Mouse (Mus musculus) large intestine, adult 2 months (tissue): ENCODE measurements around the gene Ppp2r2c. TPM values are rescaled to one million over a fixed set of nuclear protein-coding genes. Genes with fewer than 3 reads are reported as not detected.

ENCODE experiments used
- DNase-seq: peaks from one replicate; pipeline ENCODE4 v3.0.0-alpha.2; 2012; ENCODE audit warnings: low read depth, low spot score
- WGBS: fragments of 180-500 bp; shearing (Covaris S2); methylation state at CpG from one replicate; pipeline ENCODE4 v1.1.7; 2018; 5-methylcytosine and 5-hydroxymethylcytosine counted together
- polyA plus RNA-seq: library from polyadenylated mRNA; depleted of rRNA; stranded (reverse); fragments of >200 nt; gene quantifications from 2 replicates; pipeline ENCODE4 v1.2.3, GENCODE M21; 2012

Gene Ppp2r2c
- polyA plus RNA-seq, 1 experiment = 0.95 TPM

DNA sequence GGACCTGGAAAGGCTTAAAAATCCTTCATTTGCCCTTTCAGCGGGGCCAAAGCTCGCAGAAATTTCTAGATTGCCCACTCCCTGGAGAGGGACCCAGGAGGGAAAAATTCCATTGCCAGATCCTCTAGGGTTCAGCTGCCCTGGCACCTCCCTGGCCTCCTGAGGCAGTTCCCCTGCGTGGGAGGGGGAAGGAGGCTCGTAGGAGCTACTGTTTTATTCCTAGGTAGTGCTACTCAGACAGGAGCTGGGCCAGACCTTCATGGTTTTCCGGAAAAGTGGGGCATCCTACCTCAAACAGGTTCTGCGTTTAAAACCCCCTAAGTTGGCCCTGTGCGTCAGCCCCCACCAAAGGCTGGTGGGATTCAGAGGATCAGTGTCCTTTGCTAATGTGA is 869 bp downstream of the Ppp2r2c start:
- no peak for DNase-seq

DNA sequence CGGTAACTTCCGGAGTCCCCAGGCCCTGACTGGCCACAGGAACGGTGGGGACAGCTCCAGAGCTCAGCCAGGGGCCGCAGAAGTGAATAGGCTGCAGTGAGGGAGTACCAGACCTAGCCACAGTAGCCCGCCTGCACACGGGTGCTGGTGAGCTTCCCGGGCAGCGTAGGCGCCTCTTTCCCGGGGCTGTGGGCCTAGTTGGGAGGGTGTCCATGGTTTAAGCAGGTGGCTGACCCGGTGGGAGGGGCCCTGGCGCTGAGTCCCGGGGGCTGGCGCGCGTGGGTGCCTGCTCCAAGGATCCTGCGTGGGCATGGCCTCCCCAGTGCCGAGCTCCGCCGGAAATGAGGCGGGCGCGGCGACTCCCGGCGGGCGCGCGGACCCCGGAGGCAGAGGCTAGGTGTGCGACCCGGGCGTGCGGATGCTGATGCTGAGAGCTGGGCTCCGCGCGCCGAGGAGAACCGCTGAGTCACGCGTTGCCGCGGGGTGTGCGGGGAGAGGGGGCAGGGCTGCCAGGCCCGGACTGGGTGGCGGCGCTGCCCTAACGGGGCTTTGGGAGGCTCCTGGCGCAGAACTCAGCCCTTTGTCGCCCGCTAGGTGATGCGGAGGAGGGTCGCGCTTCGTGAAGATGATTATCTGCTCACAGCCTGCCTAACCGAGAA is 1.4 kb downstream of the Ppp2r2c start:
- DNase-seq = no peak
- 2% methylated on average over 56 of the region's 56 CpGs for WGBS

More for the DNA sequence above, 869 bp downstream of the Ppp2r2c start:
- 4% methylated on average over 7 of the region's 7 CpGs for WGBS

DNA sequence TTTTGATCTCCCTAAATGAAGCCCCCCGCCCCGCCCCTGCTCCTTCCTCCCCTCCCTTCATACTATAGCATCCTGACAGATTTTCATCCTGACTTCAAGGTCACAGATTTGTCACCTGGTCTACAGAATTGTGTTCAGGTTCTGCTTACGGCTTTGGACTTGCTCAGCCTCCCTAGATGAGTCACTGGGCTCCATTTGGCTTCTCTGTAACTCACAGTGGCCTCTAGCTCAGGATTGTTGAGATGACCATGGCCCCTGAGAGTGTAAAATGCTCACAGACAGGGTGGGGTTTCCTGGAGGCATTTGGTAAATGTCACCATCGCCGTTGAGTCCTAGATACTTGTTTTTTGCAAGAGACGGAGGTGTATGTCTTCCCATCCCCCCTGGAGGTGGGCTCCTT is 2.6 kb downstream of the Ppp2r2c start:
- 74% methylated on average over 6 of the region's 6 CpGs for WGBS
- no peak for DNase-seq

DNA sequence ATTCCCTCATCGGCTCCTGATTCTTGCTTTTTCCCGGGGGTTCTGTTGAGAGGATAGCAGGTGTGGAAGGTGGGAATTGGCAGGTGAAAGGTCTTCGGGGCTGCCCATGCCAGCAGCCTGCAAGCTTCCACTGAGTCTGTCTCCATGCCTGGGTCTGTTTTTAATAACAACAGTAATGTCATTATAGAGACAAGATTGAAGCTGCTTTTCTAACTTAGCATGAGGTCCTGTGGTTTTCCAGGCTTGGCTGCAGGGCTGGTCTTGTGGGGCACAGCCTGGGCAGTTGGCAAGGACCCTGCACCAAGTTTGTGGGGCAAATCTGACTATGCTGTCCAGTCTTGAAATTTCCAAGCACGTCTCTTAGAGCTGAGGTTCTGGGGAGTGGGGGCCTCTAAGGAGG is 7.6 kb downstream of the Ppp2r2c start:
- WGBS = 75% methylated on average over 4 of the region's 4 CpGs
- no peak for DNase-seq

DNA sequence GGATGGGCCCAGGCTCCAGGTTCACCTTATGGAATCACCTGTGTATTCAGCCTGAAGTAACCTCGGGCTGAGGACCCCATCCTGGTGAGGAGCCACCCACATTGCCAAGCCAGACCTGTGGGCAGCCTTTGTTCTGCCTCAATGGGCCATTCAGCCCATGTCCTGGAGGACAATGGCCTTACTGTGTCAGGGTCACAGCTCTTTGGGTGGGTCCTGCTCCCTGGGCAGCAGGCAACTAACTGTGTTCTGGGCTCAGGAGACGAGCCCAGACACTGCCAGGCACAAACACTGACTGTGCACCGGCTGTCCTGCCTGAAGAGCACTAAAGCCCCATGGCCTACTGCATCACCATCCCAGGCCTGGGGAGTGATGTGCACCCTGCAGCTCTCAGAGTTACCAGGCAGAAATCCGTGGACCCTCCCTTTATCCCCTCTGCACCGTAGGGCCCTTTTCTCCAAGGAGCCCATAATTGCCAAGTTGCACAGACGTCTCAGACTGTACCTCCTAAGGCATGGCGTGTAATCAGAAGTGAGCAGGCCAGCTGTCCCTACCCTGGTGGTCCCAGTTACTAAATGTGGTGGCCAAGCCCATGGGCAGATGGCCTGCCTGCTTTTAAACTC is 8.6 kb downstream of the Ppp2r2c start:
- no peak for DNase-seq
- WGBS = 57% methylated on average over 7 of the region's 7 CpGs

DNA sequence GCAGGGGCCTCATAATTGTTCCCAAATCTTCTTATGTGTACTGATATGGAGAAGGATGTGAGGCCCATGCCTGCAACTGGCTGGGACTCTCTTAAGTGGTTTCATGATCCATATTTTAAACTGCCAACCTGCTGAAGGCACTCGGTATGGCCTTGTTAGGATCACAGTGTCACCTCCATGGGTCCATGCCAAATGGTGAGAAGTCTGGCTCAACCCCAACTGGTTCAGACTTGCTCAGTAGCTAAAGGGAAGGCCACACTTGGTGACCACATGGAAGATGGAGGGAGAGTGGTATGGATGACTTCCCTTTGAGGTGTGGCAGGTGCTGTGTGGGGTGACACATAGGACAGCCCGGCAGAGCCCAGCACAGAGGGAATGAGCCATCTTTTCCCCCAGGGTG is 9.3 kb downstream of the Ppp2r2c start:
- DNase-seq = no peak
- WGBS = 81% methylated on average over 2 of the region's 2 CpGs

DNA sequence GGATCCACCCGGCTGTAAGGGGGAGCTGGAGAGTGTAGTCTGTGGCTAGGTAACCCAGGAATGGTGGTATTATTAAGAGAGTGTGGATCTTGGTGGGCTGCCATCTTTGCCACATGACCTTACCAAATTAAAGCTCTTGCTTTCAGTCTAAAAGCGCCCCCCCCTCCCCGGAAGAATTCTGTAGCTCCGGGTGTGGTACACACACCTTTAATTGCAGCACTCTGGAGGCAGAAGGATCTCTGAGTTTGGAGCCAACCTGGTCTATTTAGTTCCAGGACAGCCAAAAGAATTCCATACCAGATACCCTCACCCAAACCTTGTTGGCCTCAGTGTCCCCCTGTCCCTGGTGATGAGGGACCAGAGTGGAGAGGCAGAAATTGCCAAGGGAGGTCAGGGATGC is 10.5 kb downstream of the Ppp2r2c start:
- DNase-seq = no peak
- 67% methylated on average over 4 of the region's 4 CpGs for WGBS

DNA sequence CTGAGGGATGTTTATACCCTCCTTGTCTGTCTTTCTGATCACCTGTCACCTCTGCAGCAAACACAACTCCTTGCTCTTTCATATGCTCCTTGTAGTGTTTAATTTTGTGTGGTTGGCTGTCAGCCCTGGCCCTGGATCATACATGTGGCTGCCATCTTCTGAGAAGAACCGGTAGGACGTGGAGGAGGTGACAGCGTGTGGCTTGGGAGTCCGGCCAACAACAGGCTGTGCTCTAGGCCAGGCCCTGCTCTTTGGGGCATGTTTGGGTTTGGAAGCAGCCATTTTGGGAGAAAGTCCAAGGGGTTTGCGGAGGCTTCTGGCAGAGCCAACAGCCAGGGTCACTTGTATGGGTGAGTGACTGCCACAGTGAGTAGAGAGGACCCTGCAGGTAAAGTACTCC is 12.3 kb downstream of the Ppp2r2c start:
- 86% methylated on average over 5 of the region's 5 CpGs for WGBS
- no peak for DNase-seq

DNA sequence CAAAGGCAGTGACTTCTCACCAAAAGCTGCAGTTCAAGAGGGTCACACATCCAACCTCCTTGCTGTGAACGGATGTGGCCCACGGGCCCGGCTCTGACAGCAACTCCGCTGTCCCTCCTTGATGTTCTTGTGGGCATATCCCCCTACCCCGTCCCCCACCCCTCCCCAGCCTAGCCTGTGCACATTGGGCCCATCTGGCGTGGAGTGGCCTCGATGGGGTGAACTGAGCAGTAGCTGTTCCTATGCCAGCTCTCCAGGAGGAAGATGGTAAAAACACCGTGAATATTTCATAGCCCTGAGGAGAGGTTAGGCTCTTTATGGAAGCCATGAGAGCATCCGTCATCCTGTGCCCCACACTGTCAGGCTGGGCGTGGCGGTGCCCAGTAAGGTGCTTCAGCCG is 15.2 kb downstream of the Ppp2r2c start:
- 53% methylated on average over 12 of the region's 12 CpGs for WGBS
- DNase-seq = no peak

DNA sequence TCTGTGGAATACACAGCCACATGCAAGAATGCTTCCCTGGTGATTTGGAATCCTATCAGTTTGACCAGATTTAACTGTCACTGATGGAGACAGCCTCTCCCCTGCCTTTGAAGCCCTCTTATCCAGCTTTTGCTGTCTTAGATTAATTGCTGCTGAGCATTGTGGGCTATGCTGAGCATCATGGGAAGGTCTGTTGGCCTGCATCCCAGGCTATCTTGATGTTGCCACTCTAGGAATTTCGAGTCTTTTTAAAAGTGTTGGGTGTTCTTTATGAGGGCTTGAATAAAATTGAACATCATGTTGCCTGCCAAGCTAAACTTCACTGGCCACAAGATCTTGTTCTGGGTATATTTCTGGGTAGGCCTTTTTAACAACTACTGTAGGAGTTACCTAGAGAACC is 16.8 kb downstream of the Ppp2r2c start:
- WGBS = 48% methylated on average over 1 of the region's 1 CpGs
- no peak for DNase-seq

DNA sequence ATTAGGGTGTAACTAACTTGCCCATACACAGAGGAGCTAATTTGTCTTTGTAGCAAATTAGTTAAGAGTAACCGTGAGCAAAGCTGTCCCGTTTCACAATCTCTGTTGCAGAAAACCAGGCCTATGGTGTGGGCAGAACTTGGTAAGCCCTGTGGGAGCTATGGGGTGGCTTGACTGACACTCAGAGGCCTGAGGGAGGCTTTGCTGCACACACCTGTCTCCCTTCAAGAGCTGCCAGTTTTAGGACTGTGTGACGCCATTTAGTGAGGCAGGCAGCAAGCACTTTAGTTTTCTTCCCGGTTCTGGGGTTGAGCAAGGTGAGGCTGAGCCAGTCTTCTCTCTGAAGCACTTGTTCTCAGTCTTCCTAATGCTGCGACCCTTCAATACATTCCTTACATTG is 17.3 kb downstream of the Ppp2r2c start:
- 69% methylated on average over 5 of the region's 5 CpGs for WGBS
- no peak for DNase-seq

DNA sequence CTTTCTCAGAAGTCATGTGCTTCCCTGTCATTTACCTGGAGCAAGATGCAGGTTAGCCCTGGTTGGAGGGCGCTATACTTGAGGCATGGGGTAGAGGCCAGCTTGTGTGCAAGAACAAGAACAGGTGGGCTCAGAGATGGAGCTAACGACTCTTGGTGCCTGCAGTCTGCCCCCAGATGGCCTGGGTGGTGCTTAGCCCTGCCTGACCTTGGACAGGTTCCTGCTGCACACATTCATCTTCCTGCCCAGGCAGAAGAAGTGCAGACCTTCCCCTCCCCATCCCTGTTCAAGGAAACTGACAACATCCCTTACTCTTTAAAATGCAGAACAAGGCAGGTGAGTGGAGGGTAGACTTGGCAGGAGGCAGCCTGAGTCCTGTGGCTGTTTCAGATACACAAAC is 18.0 kb downstream of the Ppp2r2c start:
- 53% methylated on average over 2 of the region's 2 CpGs for WGBS
- no peak for DNase-seq

DNA sequence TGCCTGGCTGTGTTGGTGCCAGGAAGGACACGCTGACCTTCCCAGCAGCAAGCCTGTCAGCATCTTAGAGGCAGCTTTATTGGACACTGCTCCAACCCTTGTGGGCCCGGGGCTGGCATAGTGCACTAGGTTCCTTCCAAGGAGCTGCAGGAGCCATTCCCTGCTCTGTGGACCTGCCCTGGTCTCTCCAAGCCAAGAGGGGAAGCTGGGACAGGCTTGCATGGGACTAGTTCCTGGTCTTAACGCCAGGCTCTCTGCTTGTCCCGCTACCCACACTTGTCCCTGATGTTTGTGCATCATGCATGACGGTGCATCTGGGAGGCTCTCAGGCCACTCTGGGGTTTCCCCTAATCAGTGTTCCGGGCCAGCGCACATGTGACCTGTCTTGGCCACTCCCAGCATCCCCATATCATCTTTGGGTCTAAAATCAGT is 18.6 kb downstream of the Ppp2r2c start:
- DNase-seq = no peak
- WGBS = 42% methylated on average over 7 of the region's 7 CpGs

DNA sequence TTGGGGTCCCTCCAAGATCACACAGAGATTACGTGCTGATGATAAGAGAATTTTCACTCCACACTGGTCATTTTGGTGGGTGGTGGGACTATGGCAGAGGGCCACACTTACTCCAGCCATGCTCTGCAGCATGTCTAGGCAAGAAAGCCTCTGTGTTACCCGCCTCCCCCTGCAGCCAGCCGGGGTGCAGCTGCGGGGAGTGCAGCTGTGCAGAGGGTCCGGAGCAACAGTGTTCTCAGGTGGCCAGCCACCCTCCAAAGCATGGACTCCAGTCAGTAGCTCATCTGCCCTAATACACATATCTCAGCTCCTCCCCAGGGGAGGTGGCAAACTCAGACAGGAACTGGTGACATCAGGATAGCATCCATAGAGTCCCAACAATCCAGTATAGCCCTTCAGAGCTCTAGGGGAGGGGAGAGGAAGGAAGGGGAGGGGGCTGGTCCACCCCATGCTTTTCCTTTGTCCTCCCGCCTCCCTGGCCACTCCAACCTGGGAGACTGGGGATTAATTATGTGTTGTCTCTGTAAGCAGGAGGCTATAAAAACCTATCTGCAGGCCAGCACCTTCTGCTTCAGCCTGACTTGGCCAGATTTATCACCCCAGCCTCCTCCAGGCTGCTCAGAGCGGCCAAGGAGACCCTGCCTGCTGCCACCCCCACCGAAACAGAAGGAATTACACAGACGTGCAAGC is 19.1 kb downstream of the Ppp2r2c start:
- DNase-seq = no peak
- WGBS = 18% methylated on average over 9 of the region's 9 CpGs

DNA sequence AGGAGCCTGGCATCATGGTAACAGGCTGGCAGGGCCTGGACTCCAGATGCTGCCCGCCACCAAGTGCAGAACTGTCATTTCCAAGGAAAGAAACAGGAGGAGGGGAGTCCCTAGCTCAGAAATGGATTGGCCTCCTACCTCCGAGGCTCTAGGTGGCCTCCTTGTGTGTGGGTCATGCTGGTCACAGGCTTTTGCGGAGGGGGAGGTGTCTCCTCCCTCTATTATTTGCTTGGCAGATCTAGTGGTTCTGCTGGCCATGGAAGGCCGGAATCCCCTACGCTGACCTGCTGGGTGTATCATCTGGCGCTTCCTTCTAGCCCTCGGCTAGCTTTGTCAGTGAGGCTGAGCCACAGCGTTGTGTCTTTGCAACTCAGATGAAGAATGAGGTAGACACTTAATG is 20.2 kb downstream of the Ppp2r2c start:
- WGBS = 82% methylated on average over 8 of the region's 8 CpGs
- no peak for DNase-seq

DNA sequence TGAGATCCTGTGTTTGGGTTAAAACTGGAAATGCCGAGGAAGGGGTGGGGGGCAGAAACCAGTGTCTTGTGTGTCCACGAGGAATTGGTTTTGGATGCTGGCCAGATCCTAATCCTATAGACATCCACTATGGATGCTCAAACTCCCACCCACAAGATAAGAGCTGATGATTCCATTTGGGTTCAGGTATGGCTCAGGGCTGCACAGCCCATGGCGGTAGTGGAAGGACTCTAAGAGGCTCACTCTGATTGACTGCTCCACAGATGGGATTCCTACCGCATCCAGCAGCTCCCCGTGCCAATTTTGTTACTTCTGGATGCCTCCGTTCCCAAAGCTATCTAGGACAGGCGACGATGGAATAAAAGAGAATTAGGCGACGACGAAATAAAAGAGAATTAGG is 20.6 kb downstream of the Ppp2r2c start:
- 86% methylated on average over 11 of the region's 11 CpGs for WGBS
- no peak for DNase-seq

DNA sequence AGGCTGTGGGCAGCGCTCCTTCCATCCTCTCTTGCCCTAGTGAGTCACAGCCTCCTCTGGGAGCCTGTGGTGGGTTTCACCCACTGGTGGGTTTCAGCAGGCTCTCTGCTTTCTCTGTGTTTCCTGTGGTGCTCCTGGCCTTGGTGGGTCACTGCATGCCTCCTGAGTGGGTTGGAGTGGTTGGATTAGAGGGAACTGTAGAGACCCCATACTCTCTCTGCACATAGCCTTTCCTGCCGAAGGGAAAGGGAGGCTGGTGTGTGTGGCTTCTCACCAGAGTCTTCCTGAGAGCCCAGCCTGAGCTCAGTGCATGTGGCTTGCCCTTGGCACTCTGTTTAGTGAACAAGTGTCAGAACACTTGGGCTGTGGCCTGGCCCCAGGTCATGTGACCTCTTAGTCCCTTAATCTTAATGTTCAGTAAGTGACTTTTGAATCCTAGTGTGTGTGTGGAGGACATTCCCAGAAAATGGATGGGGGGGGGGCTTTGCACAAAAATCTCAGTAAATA is 21.1 kb downstream of the Ppp2r2c start:
- 76% methylated on average over 2 of the region's 2 CpGs for WGBS

DNA sequence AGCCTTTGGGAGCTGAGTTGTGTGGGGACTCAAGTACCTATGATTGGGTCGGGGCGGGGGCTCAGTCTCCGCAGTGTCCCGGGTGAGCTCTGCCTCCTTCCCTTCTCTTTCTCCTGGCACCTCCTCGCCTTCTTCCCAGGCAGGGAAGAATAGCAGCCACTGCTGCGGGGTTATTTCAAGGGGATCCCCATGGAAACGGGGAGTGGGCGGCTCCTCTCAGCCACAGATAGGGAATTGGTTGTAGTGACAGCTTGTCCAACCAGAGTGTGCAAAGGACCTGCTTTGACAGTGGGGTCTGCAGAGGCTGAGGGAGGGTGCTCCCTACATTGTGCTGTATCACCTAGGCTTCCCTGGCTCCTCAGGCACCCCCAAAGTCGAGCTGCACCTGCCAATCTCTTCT is 22.5 kb downstream of the Ppp2r2c start:
- WGBS = 34% methylated on average over 9 of the region's 9 CpGs

More for the DNA sequence above, 21.1 kb downstream of the Ppp2r2c start:
- no peak for DNase-seq

DNA sequence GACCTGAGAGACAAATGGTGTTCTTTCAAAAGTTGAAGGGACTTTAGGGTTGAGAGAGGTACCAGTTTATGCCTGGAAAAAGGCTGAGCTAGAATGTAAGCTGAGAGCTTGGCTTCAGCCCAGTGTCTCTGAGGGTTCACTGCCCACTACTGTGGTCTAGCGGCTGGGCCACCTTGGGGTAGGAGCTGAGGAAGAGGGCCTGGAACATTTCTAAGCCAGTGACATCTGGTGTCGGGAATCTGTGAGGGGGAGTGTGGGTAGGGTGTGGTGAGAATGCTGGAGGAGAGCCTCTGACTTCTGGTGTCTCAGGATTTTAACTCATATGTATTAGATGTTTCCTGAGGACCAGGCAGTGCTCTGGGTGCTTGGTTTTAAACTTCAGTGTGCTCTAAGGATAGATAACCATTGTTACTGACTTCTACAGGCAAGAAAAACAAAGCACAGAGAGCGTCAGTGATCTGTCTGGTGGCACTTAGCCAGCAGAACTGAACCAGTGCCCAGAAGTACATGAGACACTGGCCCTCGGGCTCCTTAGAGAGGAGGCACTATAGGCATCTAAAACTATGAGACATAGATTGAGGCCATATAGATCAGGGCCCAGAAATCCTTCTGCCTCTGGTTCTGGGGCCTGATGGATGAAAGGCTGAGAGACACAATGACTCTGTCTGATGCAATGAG is 23.6 kb downstream of the Ppp2r2c start:
- 38% methylated on average over 4 of the region's 4 CpGs for WGBS
- DNase-seq = no peak

More for the DNA sequence above, 22.5 kb downstream of the Ppp2r2c start:
- DNase-seq = no peak

DNA sequence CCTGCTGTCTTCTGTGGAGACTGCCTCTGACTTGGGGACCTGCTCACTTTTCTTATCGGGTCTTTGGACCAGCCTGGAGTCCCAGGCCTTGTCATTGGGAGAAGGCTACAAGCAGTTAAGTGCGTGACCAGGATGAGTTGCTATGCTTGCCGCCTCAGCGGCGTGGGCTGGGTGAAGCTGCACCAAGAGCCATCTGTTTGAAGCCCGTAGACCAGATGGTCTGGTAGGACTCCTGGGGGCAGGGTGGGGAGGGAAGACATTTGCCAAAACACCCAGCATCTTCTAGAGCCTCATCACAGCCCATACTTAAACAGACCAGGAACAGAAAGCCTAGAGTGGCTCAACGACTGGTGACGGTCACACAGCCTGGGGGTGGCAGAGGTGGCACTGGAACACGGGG is 24.9 kb downstream of the Ppp2r2c start:
- no peak for DNase-seq
- WGBS = 73% methylated on average over 9 of the region's 9 CpGs
